Mouse (Mus musculus): ENCODE results near the gene Il34. TPM values are rescaled to one million over a fixed set of nuclear protein-coding genes. Genes with fewer than 3 reads are reported as not detected.

The Il34 gene
- polyA plus RNA-seq, 1 experiment from 2014 or later: 0.36 TPM

- H3K4me3 ChIP-seq (ENCODE audit: low read depth, low read length): no peak overlapping the region
- WGBS (ENCODE audit: insufficient replicate concordance): 65% methylated on average over 1 of the region's 1 CpGs
Observed at GRCm38 (mm10) chr8:110698098-110698497, 107.6 kb downstream of the Il34 start.

GRCm38 (mm10) chr8:110697571-110697970, 108.2 kb downstream of the Il34 start:
- no peaks in the 10 kb centered on the region for H3K9me3 ChIP-seq (replicated peaks; ENCODE audit: control insufficient read depth, low read length)
- no peak for ATAC-seq (replicated peaks; ENCODE audit: insufficient number of reproducible peaks, low FRiP score, low TSS enrichment)
- H3K9ac ChIP-seq (ENCODE audit: low read depth, low read length): no peak overlapping the region
- 81% methylated on average over 5 of the region's 5 CpGs for WGBS (ENCODE audit: insufficient replicate concordance)
- H3K4me1 ChIP-seq (ENCODE audit: control insufficient read depth, insufficient read depth, low read length): peaks cover 22% of the 10 kb centered on the region
- H3K27ac ChIP-seq (ENCODE audit: low read depth, low read length): no peak overlapping the region
- no peak overlapping the region for H3K4me3 ChIP-seq (ENCODE audit: low read depth, low read length)
- no peaks in the 10 kb centered on the region for H3K36me3 ChIP-seq (ENCODE audit: control insufficient read depth, insufficient read depth, low read length)
- H3K27me3 ChIP-seq (ENCODE audit: control insufficient read depth, insufficient read depth, low read length): no peaks in the 10 kb centered on the region
- no peak overlapping the region for H3K4me2 ChIP-seq

More at GRCm38 (mm10) chr8:110698098-110698497, 107.6 kb downstream of the Il34 start:
- H3K36me3 ChIP-seq (ENCODE audit: control insufficient read depth, insufficient read depth, low read length): no peaks in the 10 kb centered on the region
- no peak for ATAC-seq (replicated peaks; ENCODE audit: insufficient number of reproducible peaks, low FRiP score, low TSS enrichment)
- H3K4me1 ChIP-seq (ENCODE audit: control insufficient read depth, insufficient read depth, low read length): peaks cover 27% of the 10 kb centered on the region
- H3K9me3 ChIP-seq (replicated peaks; ENCODE audit: control insufficient read depth, low read length): no peaks in the 10 kb centered on the region
- H3K27me3 ChIP-seq (ENCODE audit: control insufficient read depth, insufficient read depth, low read length): no peaks in the 10 kb centered on the region
- H3K4me2 ChIP-seq: no peak overlapping the region
- H3K9ac ChIP-seq (ENCODE audit: low read depth, low read length): no peak overlapping the region
- no peak overlapping the region for H3K27ac ChIP-seq (ENCODE audit: low read depth, low read length)

GRCm38 (mm10) chr8:110696051-110696450, 109.7 kb downstream of the Il34 start:
- no peak overlapping the region for H3K27ac ChIP-seq (ENCODE audit: low read depth, low read length)
- ATAC-seq (replicated peaks; ENCODE audit: insufficient number of reproducible peaks, low FRiP score, low TSS enrichment): no peak

GRCm38 (mm10) chr8:110695431-110695830, 110.3 kb downstream of the Il34 start:
- Histone ChIP-seq H3K9me3 (replicated peaks; ENCODE audit: control insufficient read depth, low read length) (no peaks in the 10 kb centered on the region), H3K4me2 (no peak overlapping the region), H3K9ac (ENCODE audit: low read depth, low read length) (no peak overlapping the region), H3K27ac (ENCODE audit: low read depth, low read length) (0 out of 2 replicates have a peak overlapping the region, but pooled peaks have one; percentile 15), H3K4me1 (ENCODE audit: control insufficient read depth, insufficient read depth, low read length) (peaks cover 12% of the 10 kb centered on the region), H3K4me3 (ENCODE audit: low read depth, low read length) (no peak overlapping the region), H3K27me3 (ENCODE audit: control insufficient read depth, insufficient read depth, low read length) (no peaks in the 10 kb centered on the region), H3K36me3 (ENCODE audit: control insufficient read depth, insufficient read depth, low read length) (no peaks in the 10 kb centered on the region)
- WGBS (ENCODE audit: insufficient replicate concordance): 82% methylated on average over 5 of the region's 5 CpGs
- ATAC-seq (replicated peaks; ENCODE audit: insufficient number of reproducible peaks, low FRiP score, low TSS enrichment): no peak

More at GRCm38 (mm10) chr8:110696051-110696450, 109.7 kb downstream of the Il34 start:
- H3K27me3 ChIP-seq (ENCODE audit: control insufficient read depth, insufficient read depth, low read length): no peaks in the 10 kb centered on the region
- no peak overlapping the region for H3K4me3 ChIP-seq (ENCODE audit: low read depth, low read length)
- H3K9ac ChIP-seq (ENCODE audit: low read depth, low read length): 0 out of 2 replicates have a peak overlapping the region, but pooled peaks have one; percentile 49
- no peaks in the 10 kb centered on the region for H3K36me3 ChIP-seq (ENCODE audit: control insufficient read depth, insufficient read depth, low read length)
- no peaks in the 10 kb centered on the region for H3K9me3 ChIP-seq (replicated peaks; ENCODE audit: control insufficient read depth, low read length)
- H3K4me2 ChIP-seq: no peak overlapping the region
- WGBS (ENCODE audit: insufficient replicate concordance): 83% methylated on average over 4 of the region's 4 CpGs
- H3K4me1 ChIP-seq (ENCODE audit: control insufficient read depth, insufficient read depth, low read length): peaks cover 9% of the 10 kb centered on the region

- 85% methylated on average over 4 of the region's 4 CpGs for WGBS (ENCODE audit: insufficient replicate concordance)
Observed at GRCm38 (mm10) chr8:110694826-110695225, 110.9 kb downstream of the Il34 start.

GRCm38 (mm10) chr8:110694226-110694625, 111.5 kb downstream of the Il34 start:
- Histone ChIP-seq H3K4me1 (ENCODE audit: control insufficient read depth, insufficient read depth, low read length) (peaks cover 20% of the 10 kb centered on the region), H3K4me3 (ENCODE audit: low read depth, low read length) (no peak overlapping the region), H3K9me3 (replicated peaks; ENCODE audit: control insufficient read depth, low read length) (no peaks in the 10 kb centered on the region), H3K27me3 (ENCODE audit: control insufficient read depth, insufficient read depth, low read length) (no peaks in the 10 kb centered on the region), H3K4me2 (no peak overlapping the region), H3K27ac (ENCODE audit: low read depth, low read length) (no peak overlapping the region), H3K9ac (ENCODE audit: low read depth, low read length) (no peak overlapping the region), H3K36me3 (ENCODE audit: control insufficient read depth, insufficient read depth, low read length) (no peaks in the 10 kb centered on the region)
- WGBS (ENCODE audit: insufficient replicate concordance): 65% methylated on average over 5 of the region's 5 CpGs
- ATAC-seq (replicated peaks; ENCODE audit: insufficient number of reproducible peaks, low FRiP score, low TSS enrichment): no peak

More at GRCm38 (mm10) chr8:110694826-110695225, 110.9 kb downstream of the Il34 start:
- H3K9ac ChIP-seq (ENCODE audit: low read depth, low read length): no peak overlapping the region
- H3K4me2 ChIP-seq: no peak overlapping the region
- peaks cover 16% of the 10 kb centered on the region for H3K4me1 ChIP-seq (ENCODE audit: control insufficient read depth, insufficient read depth, low read length)
- H3K36me3 ChIP-seq (ENCODE audit: control insufficient read depth, insufficient read depth, low read length): no peaks in the 10 kb centered on the region
- no peak for ATAC-seq (replicated peaks; ENCODE audit: insufficient number of reproducible peaks, low FRiP score, low TSS enrichment)
- no peak overlapping the region for H3K27ac ChIP-seq (ENCODE audit: low read depth, low read length)
- H3K9me3 ChIP-seq (replicated peaks; ENCODE audit: control insufficient read depth, low read length): no peaks in the 10 kb centered on the region
- H3K4me3 ChIP-seq (ENCODE audit: low read depth, low read length): no peak overlapping the region
- H3K27me3 ChIP-seq (ENCODE audit: control insufficient read depth, insufficient read depth, low read length): no peaks in the 10 kb centered on the region

Other genes with a start within 250 kb of the Il34 start
- gene Vac14, start 187.3 kb downstream of the Il34 start, polyA plus RNA-seq (2014; fragmentation: Nextera tagmentation; extraction: Ambion mirVana): 21.6 and 22.7 TPM in 2 replicates
- 9.2 and 9.5 TPM in 2 replicates for gene Mtss1l, start 84.4 kb downstream of the Il34 start, polyA plus RNA-seq (2014; fragmentation: Nextera tagmentation; extraction: Ambion mirVana)
- gene Cog4, start 40.7 kb upstream of the Il34 start, polyA plus RNA-seq (2014; fragmentation: Nextera tagmentation; extraction: Ambion mirVana): 62.8 and 64.2 TPM in 2 replicates
- 92.8 and 112 TPM in 2 replicates for gene Sf3b3, start 40.9 kb upstream of the Il34 start, polyA plus RNA-seq (2014; fragmentation: Nextera tagmentation; extraction: Ambion mirVana)
- 5.1 and 5.7 TPM in 2 replicates for gene Fuk, start 96.6 kb upstream of the Il34 start, polyA plus RNA-seq (2014; fragmentation: Nextera tagmentation; extraction: Ambion mirVana)
- 11.9 TPM in 2 replicates for gene St3gal2, start 114.0 kb upstream of the Il34 start, polyA plus RNA-seq (2014; fragmentation: Nextera tagmentation; extraction: Ambion mirVana)
- 23.4 and 27.2 TPM in 2 replicates for gene Ddx19a, start 191.9 kb upstream of the Il34 start, polyA plus RNA-seq (2014; fragmentation: Nextera tagmentation; extraction: Ambion mirVana)
- 3.8 and 4.8 TPM in 2 replicates for gene Ddx19b, start 225.8 kb upstream of the Il34 start, polyA plus RNA-seq (2014; fragmentation: Nextera tagmentation; extraction: Ambion mirVana)
- gene Aars, start 227.2 kb upstream of the Il34 start, polyA plus RNA-seq (2014; fragmentation: Nextera tagmentation; extraction: Ambion mirVana): 40.9 and 47.3 TPM in 2 replicates